Mouse (Mus musculus) spleen, postnatal 10 days (tissue): ENCODE measurements around the gene Npnt.

Experiments
- DNase-seq, 2 experiments: peaks; one replicate each; pipeline ENCODE4 v3.0.0; 2021 to 2022; ENCODE audit warnings: low spot score in 2 of 2

Npnt gene

GRCm38 (mm10) chr3:132949791-132950528 is at the start of gene Npnt:
Gene Npnt (minus strand): TSS chr3:132950291.
- DNase-seq = peak in 1 of 2 experiments; percentile 15

- DNase-seq = no peak
These were observed 46.2 kb upstream of the Npnt start for GRCm38 (mm10) chr3:132996299-132996698.

GRCm38 (mm10) chr3:132995904-132996267 is 45.8 kb upstream of the Npnt start:
- DNase-seq = no peak

- no peak for DNase-seq
These were observed 45.2 kb upstream of the Npnt start for GRCm38 (mm10) chr3:132995172-132995903.

- no peak for DNase-seq
These were observed 36.1 kb upstream of the Npnt start for GRCm38 (mm10) chr3:132986188-132986587.

- DNase-seq = no peak
These were observed 33.9 kb upstream of the Npnt start for GRCm38 (mm10) chr3:132983845-132984485.

- no peak for DNase-seq
These were observed 31.9 kb upstream of the Npnt start for GRCm38 (mm10) chr3:132981968-132982367.

GRCm38 (mm10) chr3:132979781-132980461 is 29.8 kb upstream of the Npnt start:
- no peak for DNase-seq

GRCm38 (mm10) chr3:132966255-132966654 is 16.2 kb upstream of the Npnt start:
- no peak for DNase-seq

- no peak for DNase-seq
These were observed 14.8 kb upstream of the Npnt start for GRCm38 (mm10) chr3:132964715-132965507.

GRCm38 (mm10) chr3:132962631-132963361 is 12.7 kb upstream of the Npnt start:
- no peak for DNase-seq

GRCm38 (mm10) chr3:132950529-132950880 is 414 bp upstream of the Npnt start:
- DNase-seq = no peak

- DNase-seq = peak in 1 of 2 experiments; percentile 19
These were observed 706 bp downstream of the Npnt start for GRCm38 (mm10) chr3:132949380-132949790.

GRCm38 (mm10) chr3:132948298-132948795 is 1.7 kb downstream of the Npnt start:
- no peak for DNase-seq

GRCm38 (mm10) chr3:132946086-132946485 is 4.0 kb downstream of the Npnt start:
- no peak for DNase-seq

GRCm38 (mm10) chr3:132945669-132946068 is 4.4 kb downstream of the Npnt start:
- no peak for DNase-seq

GRCm38 (mm10) chr3:132944609-132945008 is 5.5 kb downstream of the Npnt start:
- no peak for DNase-seq

GRCm38 (mm10) chr3:132944193-132944592 is 5.9 kb downstream of the Npnt start:
- DNase-seq = no peak

GRCm38 (mm10) chr3:132942778-132943177 is 7.3 kb downstream of the Npnt start:
- DNase-seq = no peak

GRCm38 (mm10) chr3:132940181-132940990 is 9.7 kb downstream of the Npnt start:
- no peak for DNase-seq
